Mouse (Mus musculus) urinary bladder, postnatal 0 days (tissue): ENCODE measurements around the gene H2-M11. TPM values are rescaled to one million over a fixed set of nuclear protein-coding genes. Genes with fewer than 3 reads are reported as not detected.

ENCODE experiments used
- polyA plus RNA-seq: library from polyadenylated mRNA; unstranded; fragments of >200 nt; fragmentation: Nextera tagmentation; extraction: Ambion mirVana; gene quantifications from 2 replicates; pipeline ENCODE4 v1.2.1, GENCODE M21; 2015

Gene H2-M11
- polyA plus RNA-seq = not detected in 2 replicates

GRCm38 (mm10) chr17:36546775-36547174 lies at the start of gene H2-M11:
Gene H2-M11, plus strand, starts transcription at chr17:36547075.

Other genes with a start within 250 kb of the H2-M11 start
- not detected in 2 replicates for gene H2-M10.1, start 220.9 kb upstream of the H2-M11 start, polyA plus RNA-seq
- not detected in 2 replicates for gene H2-M10.3, start 178.7 kb upstream of the H2-M11 start, polyA plus RNA-seq
- not detected in 2 replicates for gene H2-M10.4, start 84.7 kb upstream of the H2-M11 start, polyA plus RNA-seq
- not detected in 2 replicates for gene H2-M9, start 95.6 kb downstream of the H2-M11 start, polyA plus RNA-seq
- gene H2-M1, start 125.1 kb downstream of the H2-M11 start, polyA plus RNA-seq = not detected in 2 replicates
- gene H2-M10.5, start 225.8 kb downstream of the H2-M11 start, polyA plus RNA-seq = not detected in 2 replicates